In genomic region chr1:133825543-133825942, GRCm38 (mm10) we compare ENCODE assay signal across 7 mouse cellular contexts. TPM values are rescaled to one million over a fixed set of nuclear protein-coding genes. Genes with fewer than 3 reads are reported as not detected.
DNase-seq lines count a peak whose midpoint lies in the region; ATAC-seq lines count a peak whose summit lies in the region.

No protein-coding gene starts in this region.

- no peak overlapping the region for H3K9ac ChIP-seq in neural tube, embryonic 14.5 days (replicated peaks; ENCODE audit: low read depth, low read length)

- H3K4me3 ChIP-seq in embryonic facial prominence, embryonic 10.5 days: no peak overlapping the region
- no peak overlapping the region for H3K4me3 ChIP-seq in neural tube, embryonic 14.5 days (ENCODE audit: low read depth, low read length)

- peak overlapping the region; percentile 41 for H3K27ac ChIP-seq in embryonic facial prominence, embryonic 10.5 days (replicated peaks)
- H3K27ac ChIP-seq in neural tube, embryonic 14.5 days (ENCODE audit: low read depth, low read length): peak overlapping the region; percentile 77

- no peaks in the 10 kb centered on the region for H3K36me3 ChIP-seq in embryonic facial prominence, embryonic 10.5 days (replicated peaks)
- H3K36me3 ChIP-seq in neural tube, embryonic 14.5 days (ENCODE audit: control insufficient read depth, insufficient read depth, low read length): no peaks in the 10 kb centered on the region

- WGBS in embryonic facial prominence, embryonic 10.5 days: 19% methylated on average over 8 of the region's 8 CpGs
- 9% methylated on average over 8 of the region's 8 CpGs for WGBS in neural tube, embryonic 14.5 days

- peaks cover 22% of the 10 kb centered on the region for H3K27me3 ChIP-seq in embryonic facial prominence, embryonic 10.5 days (replicated peaks; ENCODE audit: low read depth, poor library complexity, severe bottlenecking)
- no peaks in the 10 kb centered on the region for H3K27me3 ChIP-seq in neural tube, embryonic 14.5 days (ENCODE audit: control insufficient read depth, insufficient read depth, low read length)

- intact Hi-C loops in gastrocnemius, postnatal 36 days (cut with DNase I): no loop called here

- no peak overlapping the region for H3K4me2 ChIP-seq in neural tube, embryonic 14.5 days (ENCODE audit: low read depth, low read length)

- peak; percentile 82 for ATAC-seq in neural tube, embryonic 14.5 days (ENCODE audit: low read depth)

- DNase-seq in urinary bladder, postnatal 14 days (ENCODE audit: low spot score): peak; percentile 22
- DNase-seq in urinary bladder, postnatal 25 days (ENCODE audit: low spot score): no peak
- peak; percentile 50 for DNase-seq in embryonic facial prominence, embryonic 10.5 days (ENCODE audit: low spot score)
- DNase-seq in kidney, postnatal 4 days: peak; percentile 62 to 74
- no peak for DNase-seq in right cerebral cortex, postnatal 14 days
- no peak for DNase-seq in gastrocnemius, postnatal 36 days

- peaks cover 44% of the 10 kb centered on the region for H3K4me1 ChIP-seq in embryonic facial prominence, embryonic 10.5 days
- peaks cover 15% of the 10 kb centered on the region for H3K4me1 ChIP-seq in neural tube, embryonic 14.5 days (ENCODE audit: control insufficient read depth, insufficient read depth, low read length)

- no peaks in the 10 kb centered on the region for H3K9me3 ChIP-seq in embryonic facial prominence, embryonic 10.5 days
- H3K9me3 ChIP-seq in neural tube, embryonic 14.5 days (ENCODE audit: control insufficient read depth, low read length): no peaks in the 10 kb centered on the region

RNA-seq across cellular contexts. Expression of gene Atp2b4, which starts 24.7 kb away (rescaled TPM):
- polyA plus RNA-seq in embryonic facial prominence, embryonic 10.5 days (2016; fragmentation: Nextera tagmentation; extraction: Ambion mirVana): 4.7 and 5.2 TPM in 2 replicates
- 17.6 and 30.3 TPM in 2 replicates for polyA plus RNA-seq in neural tube, embryonic 14.5 days (2014; fragmentation: Nextera tagmentation; extraction: Ambion mirVana)
- total RNA-seq in gastrocnemius, postnatal 36 days (2021): 10 to 100 TPM in 1 of 2 experiments, 1 to 10 TPM in 1; 8.6 to 12.9 TPM

Comparison
In these comparisons a context has a peak if more than half of its experiments do, and no peak if none do; other contexts are left out.
1. DNase-seq: peak in urinary bladder, postnatal 14 days (single experiment), embryonic facial prominence, embryonic 10.5 days (single experiment) and kidney, postnatal 4 days (2 of 2); none in urinary bladder, postnatal 25 days (single experiment), right cerebral cortex, postnatal 14 days (single experiment) and gastrocnemius, postnatal 36 days (0 of 2).